Mouse (Mus musculus): ENCODE data around the gene Coro7. TPM values are rescaled to one million over a fixed set of nuclear protein-coding genes. Genes with fewer than 3 reads are reported as not detected.
"Not testable (repeated sequence)": the region's sequence is repeated elsewhere in the genome, so short reads cannot be mapped to it uniquely, and the experiment has no call there.

Gene Coro7
- polyA plus RNA-seq, 1 experiment from 2014 or later, result 11.2 TPM

DNA sequence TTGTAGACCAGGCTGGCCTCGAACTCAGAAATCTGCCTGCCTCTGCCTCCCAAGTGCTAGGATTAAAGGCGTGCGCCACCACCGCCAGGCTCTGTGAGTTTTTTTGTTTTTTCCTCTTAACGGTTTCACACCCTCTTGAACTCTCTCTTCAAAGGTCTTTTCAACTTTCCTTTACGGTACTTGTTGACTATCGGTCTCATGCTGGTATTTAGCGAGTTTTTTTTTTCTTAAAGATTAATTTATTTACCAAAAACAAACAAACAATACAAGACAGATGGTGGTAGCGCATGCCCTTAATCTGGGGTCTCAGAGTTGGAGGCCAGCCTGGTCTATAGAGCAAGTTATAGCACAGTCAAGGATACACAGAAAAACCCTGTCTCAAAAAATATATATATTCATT is 89.3 kb downstream of the Coro7 start:
- H3K9ac ChIP-seq, result no peak overlapping the region
- peaks cover 43% of the 10 kb centered on the region for H3K4me1 ChIP-seq (replicated peaks)
- no peaks in the 10 kb centered on the region for H3K27me3 ChIP-seq
- H3K36me3 ChIP-seq, result peaks cover 12% of the 10 kb centered on the region
- 93% methylated on average over 9 of the region's 9 CpGs for WGBS
- H3K4me2 ChIP-seq, result no peak overlapping the region
- no peak overlapping the region for H3K4me3 ChIP-seq
- no peak for ATAC-seq (replicated peaks; ENCODE audit: insufficient number of reproducible peaks, insufficient read depth, low FRiP score, low read depth)
- H3K27ac ChIP-seq, result no peak overlapping the region
- H3K9me3 ChIP-seq (replicated peaks), result no peaks in the 10 kb centered on the region

DNA sequence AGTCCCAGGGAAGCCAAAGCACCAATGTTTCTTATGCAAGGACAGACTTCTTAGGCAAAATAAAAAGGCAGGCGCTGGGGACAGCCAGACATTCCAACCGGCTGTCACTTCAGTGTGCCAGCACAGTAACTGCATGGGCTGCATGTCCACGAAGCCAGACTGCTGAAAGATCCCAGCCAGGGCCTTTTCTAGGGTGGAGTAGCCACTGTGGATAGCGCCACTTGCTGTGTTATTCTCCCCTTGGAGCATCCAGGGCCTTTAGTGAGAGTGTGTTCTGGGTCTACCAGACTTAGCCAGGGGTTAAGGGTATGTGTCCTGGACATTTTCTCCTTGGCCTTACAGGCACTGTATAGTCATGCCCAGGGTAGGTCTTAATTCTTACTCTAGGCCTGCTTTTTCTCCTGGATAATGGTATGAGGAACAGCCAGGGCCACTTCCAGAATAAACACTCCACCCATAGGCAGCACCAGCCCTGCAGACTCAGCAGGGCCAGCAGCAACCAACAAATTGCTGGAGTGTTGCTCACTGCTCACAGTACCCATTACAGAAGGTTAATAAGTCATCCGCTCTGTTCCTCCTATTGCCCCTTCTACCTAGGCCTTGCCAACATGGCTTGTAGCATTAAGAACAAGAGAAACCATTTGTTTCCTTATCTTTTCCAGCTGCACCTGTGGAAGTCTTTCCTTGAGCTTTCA is 91.9 kb downstream of the Coro7 start:
- Histone ChIP-seq H3K27ac (peak overlapping the region; percentile 91), H3K27me3 (no peaks in the 10 kb centered on the region), H3K9me3 (replicated peaks) (no peaks in the 10 kb centered on the region), H3K4me1 (replicated peaks) (peaks cover 30% of the 10 kb centered on the region), H3K4me3 (no peak overlapping the region), H3K9ac (no peak overlapping the region), H3K4me2 (peak overlapping the region; percentile 68), H3K36me3 (peaks cover 12% of the 10 kb centered on the region)
- ATAC-seq (replicated peaks; ENCODE audit: insufficient number of reproducible peaks, insufficient read depth, low FRiP score, low read depth), result no peak
- 37% methylated on average over 5 of the region's 5 CpGs for WGBS

DNA sequence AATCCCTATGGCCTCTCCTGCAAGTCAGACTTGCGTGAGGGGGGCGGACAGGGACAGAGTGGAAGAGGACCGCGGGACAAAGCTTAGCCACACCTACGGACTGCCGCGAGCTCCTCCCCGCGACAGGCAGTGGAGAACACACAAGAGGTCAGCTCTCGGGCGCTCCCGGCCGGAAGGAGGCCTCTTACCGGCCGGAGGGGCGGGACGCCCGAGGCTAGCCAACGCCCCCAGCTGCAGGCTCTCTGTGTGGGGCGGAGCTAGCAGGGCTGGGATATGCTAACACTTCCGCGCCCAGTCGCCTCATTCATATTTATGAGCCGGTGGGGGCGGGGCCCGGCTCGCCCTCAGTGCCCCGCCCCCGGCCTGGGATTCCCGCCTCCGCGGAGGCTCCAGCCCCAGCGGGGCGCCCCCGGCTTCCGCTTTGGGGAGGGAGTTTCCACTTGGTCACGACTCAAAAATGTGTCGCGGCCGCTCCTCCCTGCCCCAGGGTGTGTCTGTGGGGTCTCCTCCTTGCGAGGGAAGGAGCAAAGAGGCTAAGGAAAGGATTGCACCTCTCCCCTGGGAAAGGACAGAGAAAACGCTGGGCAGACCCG is 93.0 kb downstream of the Coro7 start:
- peak overlapping the region; percentile 68 for H3K4me2 ChIP-seq
- peaks cover 12% of the 10 kb centered on the region for H3K36me3 ChIP-seq
- H3K4me3 ChIP-seq, result peak overlapping the region; percentile 48
- WGBS, result under 1% methylated on average over 43 of the region's 43 CpGs
- H3K27ac ChIP-seq, result peak overlapping the region; percentile 91
- peak overlapping the region; percentile 48 for H3K9ac ChIP-seq
- peak; percentile 98 for ATAC-seq (replicated peaks; ENCODE audit: insufficient number of reproducible peaks, insufficient read depth, low FRiP score, low read depth)
- no peaks in the 10 kb centered on the region for H3K27me3 ChIP-seq
- H3K4me1 ChIP-seq (replicated peaks), result peaks cover 20% of the 10 kb centered on the region
- no peaks in the 10 kb centered on the region for H3K9me3 ChIP-seq (replicated peaks)

DNA sequence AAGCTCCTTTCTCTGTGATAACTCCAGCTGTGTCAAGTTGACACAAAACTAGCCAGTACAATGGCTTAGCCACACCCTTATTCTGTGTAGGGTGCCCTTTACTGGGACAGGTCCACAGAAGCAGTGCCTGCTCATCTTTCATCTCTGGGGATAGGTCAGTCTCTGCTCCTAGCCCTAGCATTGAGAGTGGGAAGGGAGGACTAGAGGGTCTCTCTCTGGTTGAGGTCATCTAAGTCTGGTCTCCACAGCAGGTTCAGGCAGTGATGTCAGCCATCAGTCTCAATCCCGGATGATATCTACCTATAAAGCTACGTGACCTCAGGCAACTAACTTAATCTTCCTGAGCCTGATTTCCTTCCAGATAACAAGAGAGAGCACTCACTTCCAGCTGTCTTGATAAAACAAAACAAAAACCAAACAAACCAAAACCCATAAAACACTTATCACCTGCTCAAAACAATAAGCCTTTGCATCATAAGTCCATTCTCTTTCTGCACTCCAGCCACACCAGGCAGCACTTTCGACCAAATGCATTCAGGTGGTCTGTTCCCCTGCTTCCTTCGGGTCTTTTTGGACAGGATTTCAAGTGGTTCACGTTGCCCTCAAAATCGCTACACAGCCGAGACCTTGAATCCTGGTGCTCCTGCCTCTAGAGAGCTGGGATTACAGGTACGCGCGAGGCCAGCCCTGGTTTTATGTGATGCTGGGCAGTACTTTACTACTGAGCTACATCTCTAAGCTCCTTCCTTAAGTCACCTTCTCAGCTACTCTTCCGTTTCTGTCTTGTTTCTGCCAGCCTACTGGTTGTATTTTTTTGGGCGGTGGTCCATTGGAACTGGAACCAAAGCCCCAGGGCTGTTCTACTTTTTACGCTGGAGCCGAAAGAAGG is 93.7 kb downstream of the Coro7 start:
- H3K4me2 ChIP-seq, result peak overlapping the region; percentile 68
- H3K27ac ChIP-seq, result peak overlapping the region; percentile 91
- H3K36me3 ChIP-seq, result peaks cover 9% of the 10 kb centered on the region
- no peaks in the 10 kb centered on the region for H3K9me3 ChIP-seq (replicated peaks)
- WGBS, result 7% methylated on average over 14 of the region's 14 CpGs
- no peak; the same call in 1 of the 2 replicates for ATAC-seq (replicated peaks; ENCODE audit: insufficient number of reproducible peaks, insufficient read depth, low FRiP score, low read depth)
- H3K27me3 ChIP-seq, result no peaks in the 10 kb centered on the region
- H3K4me3 ChIP-seq, result peak overlapping the region; percentile 48
- peaks cover 20% of the 10 kb centered on the region for H3K4me1 ChIP-seq (replicated peaks)
- H3K9ac ChIP-seq, result peak overlapping the region; percentile 48

DNA sequence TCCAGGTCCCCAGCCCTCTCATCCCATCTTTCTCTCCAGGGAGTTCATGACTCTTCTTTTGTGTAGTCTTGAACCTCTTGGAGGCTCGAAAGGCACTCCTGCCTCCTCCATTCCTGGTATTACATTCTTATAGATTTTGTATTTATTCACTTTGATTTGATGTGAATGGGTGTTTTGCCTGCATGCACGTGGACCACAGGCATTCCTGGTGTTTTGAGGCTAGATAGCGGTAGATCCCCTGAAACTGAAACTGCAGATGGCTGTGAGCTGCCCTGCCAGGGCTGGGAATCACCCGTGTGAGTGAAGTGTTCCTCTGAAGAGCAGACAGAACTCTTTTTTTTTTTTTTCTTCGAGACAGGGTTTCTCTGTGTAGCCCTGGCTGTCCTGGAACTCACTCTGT is 95.1 kb downstream of the Coro7 start:
- Histone ChIP-seq H3K4me1 (replicated peaks) (peaks cover 20% of the 10 kb centered on the region), H3K27ac (no peak overlapping the region), H3K9ac (no peak overlapping the region), H3K36me3 (no peaks in the 10 kb centered on the region), H3K4me3 (no peak overlapping the region), H3K4me2 (no peak overlapping the region), H3K27me3 (no peaks in the 10 kb centered on the region), H3K9me3 (replicated peaks) (no peaks in the 10 kb centered on the region)
- 64% methylated on average over 5 of the region's 5 CpGs for WGBS
- no peak for ATAC-seq (replicated peaks; ENCODE audit: insufficient number of reproducible peaks, insufficient read depth, low FRiP score, low read depth)

DNA sequence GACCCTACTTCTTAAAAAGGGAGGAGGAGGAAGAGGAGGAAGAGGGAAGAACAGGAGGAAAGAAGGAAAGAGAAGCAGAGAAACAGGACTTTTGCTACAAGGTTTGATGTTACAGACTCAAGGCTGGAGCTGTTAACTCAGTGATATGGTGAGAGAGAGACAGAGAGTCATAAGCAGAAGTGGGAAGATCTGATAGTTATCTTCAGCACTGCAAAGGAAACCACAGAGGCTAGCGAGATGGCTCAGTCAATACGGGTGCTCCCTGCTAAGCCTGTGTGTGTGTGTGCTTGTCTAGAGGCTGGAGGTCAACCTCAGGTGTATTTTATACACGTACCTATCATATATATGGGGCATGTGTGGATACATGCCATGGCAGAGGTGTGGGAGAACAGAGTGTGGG is 95.8 kb downstream of the Coro7 start:
- WGBS, result 73% methylated on average over 3 of the region's 3 CpGs

DNA sequence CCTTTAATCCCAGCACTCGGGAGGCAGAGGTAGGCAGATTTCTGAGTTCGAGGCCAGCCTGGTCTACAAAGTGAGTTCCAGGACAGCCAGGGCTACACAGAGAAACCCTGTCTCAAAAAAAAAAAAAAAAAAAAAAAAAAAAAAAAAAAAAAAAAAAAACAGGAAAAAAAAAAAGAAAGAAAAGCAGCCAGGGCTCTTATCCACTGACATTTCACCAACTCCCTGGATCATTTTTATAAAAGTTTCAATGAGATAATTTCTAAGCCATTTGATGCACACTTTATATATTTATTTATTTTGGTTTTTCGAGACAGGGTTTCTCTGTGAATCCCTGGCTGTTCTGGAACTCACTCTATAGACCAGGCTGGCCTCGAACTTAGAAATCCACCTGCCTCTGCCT is 98.4 kb downstream of the Coro7 start:
- not testable (repeated sequence) for H3K9ac ChIP-seq; H3K36me3 ChIP-seq; ATAC-seq (replicated peaks; ENCODE audit: insufficient number of reproducible peaks, insufficient read depth, low FRiP score, low read depth); H3K4me3 ChIP-seq; H3K9me3 ChIP-seq (replicated peaks); H3K27ac ChIP-seq; H3K4me2 ChIP-seq; H3K27me3 ChIP-seq
- H3K4me1 ChIP-seq (replicated peaks), result peaks cover 12% of the 10 kb centered on the region
- 90% methylated on average over 4 of the region's 4 CpGs for WGBS

More for the DNA sequence above, 95.8 kb downstream of the Coro7 start:
- Histone ChIP-seq H3K36me3 (no peaks in the 10 kb centered on the region), H3K27me3 (no peaks in the 10 kb centered on the region), H3K9me3 (replicated peaks) (no peaks in the 10 kb centered on the region), H3K27ac (no peak overlapping the region), H3K9ac (no peak overlapping the region), H3K4me1 (replicated peaks) (peaks cover 23% of the 10 kb centered on the region), H3K4me2 (no peak overlapping the region), H3K4me3 (no peak overlapping the region)
- ATAC-seq (replicated peaks; ENCODE audit: insufficient number of reproducible peaks, insufficient read depth, low FRiP score, low read depth), result no peak

DNA sequence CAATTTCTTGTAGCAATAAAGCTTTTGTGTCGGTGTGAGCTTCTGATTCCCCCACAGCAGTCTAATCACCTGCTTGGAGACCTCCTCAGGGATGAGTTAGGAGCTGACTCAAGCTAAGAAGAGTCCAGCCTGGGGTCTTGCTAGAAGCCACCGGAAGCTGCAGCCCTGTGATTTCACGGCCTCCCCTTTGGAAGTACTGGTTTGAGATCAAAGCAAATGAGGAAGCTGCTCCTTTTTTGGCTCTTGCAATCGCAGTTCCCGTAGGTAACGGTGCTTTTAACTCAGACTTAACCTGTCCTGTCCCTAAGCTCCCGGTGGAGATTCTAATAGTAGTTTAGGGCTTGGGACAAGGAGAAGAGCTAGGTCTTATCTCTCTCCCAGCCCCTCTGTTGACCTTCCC is 100.9 kb downstream of the Coro7 start:
- Histone ChIP-seq H3K4me1 (replicated peaks) (0 out of 2 replicates have a peak, but pooled peaks cover 5% of the 10 kb centered on the region), H3K36me3 (no peaks in the 10 kb centered on the region), H3K9me3 (replicated peaks) (no peaks in the 10 kb centered on the region), H3K4me2 (no peak overlapping the region), H3K27ac (no peak overlapping the region), H3K4me3 (no peak overlapping the region), H3K9ac (no peak overlapping the region), H3K27me3 (no peaks in the 10 kb centered on the region)
- WGBS, result 49% methylated on average over 7 of the region's 7 CpGs
- ATAC-seq (replicated peaks; ENCODE audit: insufficient number of reproducible peaks, insufficient read depth, low FRiP score, low read depth), result no peak

DNA sequence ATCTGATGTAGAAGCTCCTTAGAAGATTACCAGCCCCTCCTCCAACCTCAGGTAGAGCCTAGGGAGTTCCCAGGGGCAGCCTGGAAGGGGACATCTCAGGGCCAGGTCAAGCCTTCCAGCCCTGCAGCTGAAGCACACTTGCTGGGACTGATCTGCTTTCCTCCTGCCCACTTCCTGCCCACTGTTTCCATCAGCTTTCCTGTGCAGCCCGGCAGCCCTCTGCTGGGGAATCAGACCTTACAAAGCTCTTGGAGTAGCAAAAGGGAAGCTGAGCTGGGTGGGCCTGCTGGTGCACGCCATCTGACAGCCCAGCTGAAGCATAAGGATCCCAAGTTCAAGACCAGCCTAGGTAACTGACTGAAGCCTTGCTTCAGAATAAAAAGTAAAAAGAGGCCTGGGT is 102.7 kb downstream of the Coro7 start:
- no peak overlapping the region for H3K9ac ChIP-seq
- H3K4me3 ChIP-seq, result no peak overlapping the region
- H3K27me3 ChIP-seq, result no peaks in the 10 kb centered on the region
- no peak overlapping the region for H3K27ac ChIP-seq
- H3K9me3 ChIP-seq (replicated peaks), result no peaks in the 10 kb centered on the region
- 0 out of 2 replicates have a peak, but pooled peaks cover 5% of the 10 kb centered on the region for H3K4me1 ChIP-seq (replicated peaks)
- no peak for ATAC-seq (replicated peaks; ENCODE audit: insufficient number of reproducible peaks, insufficient read depth, low FRiP score, low read depth)
- H3K4me2 ChIP-seq, result no peak overlapping the region
- H3K36me3 ChIP-seq, result no peaks in the 10 kb centered on the region
- WGBS, result 52% methylated on average over 2 of the region's 2 CpGs
